Mouse (Mus musculus): ENCODE measurements around the gene Fryl. TPM values are rescaled to one million over a fixed set of nuclear protein-coding genes. Genes with fewer than 3 reads are reported as not detected.

The Fryl gene
- polyA plus RNA-seq, 1 experiment: 72.1 TPM

DNA sequence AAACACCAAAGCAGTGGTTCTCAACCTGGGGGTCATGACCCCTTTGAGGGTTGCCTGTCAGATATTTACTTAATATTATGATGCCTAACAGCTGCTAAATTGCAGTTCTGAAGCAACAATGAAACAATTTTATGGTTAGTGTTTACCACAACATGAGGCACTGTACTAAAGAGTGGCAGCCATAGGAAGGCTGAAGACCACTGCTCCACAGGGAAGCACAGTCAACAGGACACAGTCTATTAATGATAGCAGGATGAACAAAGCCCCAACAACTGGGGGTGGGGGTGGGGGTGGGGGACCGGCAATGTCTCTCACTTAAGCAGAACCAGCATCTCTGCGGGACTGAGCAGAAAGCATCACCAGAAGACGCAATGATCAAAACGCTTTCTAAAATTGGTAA is 80.1 kb downstream of the Fryl start:
- H3K4me3 ChIP-seq (replicated peaks; ENCODE audit: extremely low read depth, low read depth, low read length): no peak overlapping the region
- TF ChIP-seq CTCF (IDR thresholded peaks at IDR 0.05; ENCODE audit: insufficient read depth, low read length) (no peak), POLR2A (IDR thresholded peaks at IDR 0.05; ENCODE audit: borderline replicate concordance, extremely low read depth, low read depth, low read length) (no peak)
- 88% methylated on average over 4 of the region's 4 CpGs for WGBS
- H3K4me1 ChIP-seq (ENCODE audit: control insufficient read depth, insufficient read depth, low read length): no peaks in the 10 kb centered on the region; the same call in 1 of the 2 replicates
- DNase-seq: no peak

- no peak for DNase-seq
- H3K4me3 ChIP-seq (replicated peaks; ENCODE audit: extremely low read depth, low read depth, low read length): no peak overlapping the region
- WGBS: 73% methylated on average over 12 of the region's 12 CpGs
- H3K4me1 ChIP-seq (ENCODE audit: control insufficient read depth, insufficient read depth, low read length): no peaks in the 10 kb centered on the region; the same call in 1 of the 2 replicates
- TF ChIP-seq POLR2A (IDR thresholded peaks at IDR 0.05; ENCODE audit: borderline replicate concordance, extremely low read depth, low read depth, low read length) (no peak), CTCF (IDR thresholded peaks at IDR 0.05; ENCODE audit: insufficient read depth, low read length) (no peak)
Measured at GRCm38 (mm10) chr5:73175377-73176147, 80.9 kb downstream of the Fryl start.

DNA sequence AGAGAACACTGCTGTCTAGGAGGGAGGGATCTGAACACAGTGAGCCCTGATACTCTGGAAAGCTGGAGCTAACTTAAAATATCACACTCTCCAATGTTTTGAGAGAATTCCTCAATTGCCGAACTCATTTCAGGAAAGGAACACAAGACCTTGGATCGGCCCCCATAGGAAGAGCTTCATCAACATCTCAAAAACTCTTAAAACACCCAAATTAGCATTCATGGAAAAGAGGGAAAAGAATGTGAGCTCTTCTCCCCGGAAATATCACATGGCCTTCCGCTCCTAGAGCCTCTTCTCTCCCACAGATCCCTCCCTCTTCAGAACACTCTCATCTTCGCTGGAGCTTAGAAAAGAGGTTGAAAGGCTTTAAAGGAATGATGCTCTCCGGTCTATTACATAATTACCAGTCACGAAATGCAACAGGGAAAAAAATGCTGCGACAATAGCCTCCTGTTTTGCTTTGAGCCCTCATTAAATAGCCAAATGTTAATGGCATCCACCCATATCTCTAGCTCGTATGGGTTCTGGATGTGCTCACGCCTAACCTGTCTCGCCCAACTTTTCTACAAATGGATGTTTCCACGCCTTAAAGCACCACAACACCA is 84.4 kb downstream of the Fryl start:
- Histone ChIP-seq H3K4me1 (ENCODE audit: control insufficient read depth, insufficient read depth, low read length) (peaks cover 9% of the 10 kb centered on the region), H3K4me3 (replicated peaks; ENCODE audit: extremely low read depth, low read depth, low read length) (no peak overlapping the region)
- TF ChIP-seq CTCF (IDR thresholded peaks at IDR 0.05; ENCODE audit: insufficient read depth, low read length) (no peak), POLR2A (IDR thresholded peaks at IDR 0.05; ENCODE audit: borderline replicate concordance, extremely low read depth, low read depth, low read length) (no peak)
- 78% methylated on average over 12 of the region's 12 CpGs for WGBS
- no peak for DNase-seq

DNA sequence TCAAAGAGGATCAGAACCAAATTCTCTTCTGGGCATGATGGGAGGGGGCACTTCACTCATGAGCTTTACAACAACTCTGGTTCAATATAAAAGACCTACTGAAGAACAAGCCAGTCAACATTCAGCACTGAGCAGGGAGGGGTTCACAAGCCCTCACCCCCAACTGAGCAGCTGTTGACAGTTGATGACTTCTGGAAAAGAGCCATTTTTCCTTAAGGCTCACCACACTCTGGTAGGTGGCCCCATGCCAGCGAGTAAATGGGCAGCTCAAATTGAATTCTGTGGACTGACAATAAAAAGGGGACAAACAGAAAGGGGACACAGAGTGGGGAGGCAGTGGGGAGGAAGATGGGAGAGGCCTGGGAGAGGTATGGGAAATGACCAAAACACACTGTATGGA is 85.2 kb downstream of the Fryl start:
- no peak overlapping the region for H3K4me3 ChIP-seq (replicated peaks; ENCODE audit: extremely low read depth, low read depth, low read length)
- peaks cover 9% of the 10 kb centered on the region for H3K4me1 ChIP-seq (ENCODE audit: control insufficient read depth, insufficient read depth, low read length)
- DNase-seq: no peak
- 48% methylated on average over 1 of the region's 1 CpGs for WGBS
- TF ChIP-seq POLR2A (IDR thresholded peaks at IDR 0.05; ENCODE audit: borderline replicate concordance, extremely low read depth, low read depth, low read length) (no peak), CTCF (IDR thresholded peaks at IDR 0.05; ENCODE audit: insufficient read depth, low read length) (no peak)

DNA sequence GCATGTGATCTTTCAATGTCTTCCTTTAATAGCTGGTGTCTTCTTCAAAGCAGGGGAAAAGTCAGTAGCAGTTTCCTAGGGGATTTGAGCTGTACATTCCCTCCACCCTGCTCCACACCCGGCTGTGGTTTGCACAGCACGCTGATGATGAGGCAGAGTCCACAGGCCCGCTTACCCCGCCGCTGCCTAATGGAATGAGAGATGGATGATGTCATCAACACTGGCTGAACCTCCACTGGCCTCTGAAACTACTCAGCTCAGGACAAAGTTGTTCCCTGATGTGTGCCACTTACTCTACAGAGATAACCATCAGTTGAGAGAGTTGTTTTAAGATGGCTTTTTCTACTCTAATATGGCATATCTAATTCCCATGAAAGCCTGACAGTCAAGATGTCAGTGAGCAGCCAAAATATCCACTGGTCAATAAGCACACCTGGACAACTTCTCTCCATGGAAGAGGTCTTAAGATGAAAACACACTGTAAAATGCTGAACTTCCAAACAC is 87.6 kb downstream of the Fryl start:
- TF ChIP-seq POLR2A (IDR thresholded peaks at IDR 0.05; ENCODE audit: borderline replicate concordance, extremely low read depth, low read depth, low read length): no peak
- TF ChIP-seq CTCF (IDR thresholded peaks at IDR 0.05; ENCODE audit: insufficient read depth, low read length): no peak
- DNase-seq: no peak
- WGBS: 27% methylated on average over 5 of the region's 5 CpGs
- no peak overlapping the region for H3K4me3 ChIP-seq (replicated peaks; ENCODE audit: extremely low read depth, low read depth, low read length)
- H3K4me1 ChIP-seq (ENCODE audit: control insufficient read depth, insufficient read depth, low read length): peaks cover 11% of the 10 kb centered on the region

DNA sequence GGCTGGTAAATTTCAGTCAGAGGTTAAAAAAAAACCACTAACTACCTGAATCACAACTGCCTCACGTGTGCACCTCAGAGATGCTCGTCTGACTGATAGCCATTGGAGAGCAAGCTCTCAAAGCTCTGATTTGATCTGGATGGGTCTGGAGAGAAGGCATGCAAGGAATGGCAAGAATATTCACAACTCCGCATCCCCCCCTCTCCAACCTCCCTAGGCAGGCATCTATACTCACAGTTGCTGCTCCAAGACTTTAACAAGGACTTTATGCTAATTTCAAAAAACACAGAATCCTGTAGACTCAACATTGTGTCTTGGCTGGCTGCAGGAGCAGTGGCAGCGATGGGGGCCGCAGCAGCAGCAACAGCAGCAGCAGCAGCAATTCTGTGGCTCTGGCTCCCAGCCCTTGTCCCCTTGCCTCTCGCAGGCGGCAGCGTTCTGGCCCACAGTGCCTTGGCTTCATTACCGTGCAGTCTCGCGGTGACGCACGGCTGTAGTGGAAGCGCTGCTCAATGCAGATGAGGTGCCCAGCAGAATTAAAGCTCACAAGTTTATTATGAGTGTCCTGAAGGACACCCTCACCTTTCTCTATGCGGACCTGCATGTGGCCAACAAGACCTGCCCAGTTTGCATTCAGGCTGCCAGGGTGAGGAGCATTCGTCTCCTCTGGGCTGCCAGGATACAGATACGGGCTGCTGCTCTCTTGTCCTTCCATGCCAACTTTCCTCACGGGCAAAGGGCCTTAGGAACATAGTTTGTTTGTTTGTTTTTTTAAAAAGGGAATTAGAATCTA is 88.2 kb downstream of the Fryl start:
- no peak overlapping the region for H3K4me3 ChIP-seq (replicated peaks; ENCODE audit: extremely low read depth, low read depth, low read length)
- no peak for DNase-seq
- WGBS: 71% methylated on average over 18 of the region's 18 CpGs
- no peak for TF ChIP-seq POLR2A (IDR thresholded peaks at IDR 0.05; ENCODE audit: borderline replicate concordance, extremely low read depth, low read depth, low read length)
- no peak for TF ChIP-seq CTCF (IDR thresholded peaks at IDR 0.05; ENCODE audit: insufficient read depth, low read length)
- peaks cover 11% of the 10 kb centered on the region for H3K4me1 ChIP-seq (ENCODE audit: control insufficient read depth, insufficient read depth, low read length)

DNA sequence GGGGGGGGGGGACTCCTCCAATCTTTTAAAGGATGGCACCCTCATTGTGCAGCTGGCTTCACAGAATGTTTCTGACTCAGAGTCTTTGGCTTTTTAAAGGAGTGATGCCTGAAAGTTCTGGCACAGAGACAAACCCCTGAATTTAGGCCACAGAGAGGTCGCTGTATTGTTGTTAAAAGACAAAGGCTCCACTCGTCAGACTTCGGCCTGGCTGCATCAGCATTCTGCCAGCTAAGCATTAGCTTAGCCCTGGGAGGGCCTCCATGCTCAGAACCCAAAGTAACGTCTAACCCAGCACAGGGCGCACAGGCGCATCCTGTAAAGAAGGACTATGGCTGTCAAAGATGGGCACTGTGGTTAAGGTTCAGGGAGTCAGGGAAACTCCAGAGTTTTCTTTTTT is 92.4 kb downstream of the Fryl start:
- Histone ChIP-seq H3K4me1 (ENCODE audit: control insufficient read depth, insufficient read depth, low read length) (peaks cover 12% of the 10 kb centered on the region), H3K4me3 (replicated peaks; ENCODE audit: extremely low read depth, low read depth, low read length) (no peak overlapping the region)
- 55% methylated on average over 6 of the region's 6 CpGs for WGBS
- DNase-seq: no peak
- no peak for TF ChIP-seq CTCF (IDR thresholded peaks at IDR 0.05; ENCODE audit: insufficient read depth, low read length)
- no peak for TF ChIP-seq POLR2A (IDR thresholded peaks at IDR 0.05; ENCODE audit: borderline replicate concordance, extremely low read depth, low read depth, low read length)

DNA sequence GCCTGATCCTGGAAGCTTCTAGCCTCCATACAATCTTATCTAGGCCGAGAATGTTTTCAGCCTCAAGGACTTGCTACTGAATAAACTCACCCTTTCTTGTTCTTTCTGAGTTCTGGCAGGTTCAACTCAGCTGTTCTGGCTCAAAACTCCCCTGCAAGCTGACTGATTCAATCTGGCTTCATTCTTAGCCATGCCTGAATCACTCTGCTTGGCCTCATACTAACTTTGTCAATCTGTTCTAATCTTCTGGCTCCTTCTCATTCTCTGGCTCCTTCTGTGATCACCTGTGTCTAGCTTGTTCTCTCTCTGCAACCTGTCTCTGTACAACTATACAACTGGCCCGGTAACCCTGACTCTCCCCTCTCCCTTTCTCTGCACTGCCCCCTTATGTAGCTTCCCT is 93.9 kb downstream of the Fryl start:
- H3K4me1 ChIP-seq (ENCODE audit: control insufficient read depth, insufficient read depth, low read length): peaks cover 4% of the 10 kb centered on the region; the same call in 1 of the 2 replicates
- H3K4me3 ChIP-seq (replicated peaks; ENCODE audit: extremely low read depth, low read depth, low read length): no peak overlapping the region
- WGBS: 37% methylated on average over 2 of the region's 2 CpGs
- no peak for TF ChIP-seq POLR2A (IDR thresholded peaks at IDR 0.05; ENCODE audit: borderline replicate concordance, extremely low read depth, low read depth, low read length)
- TF ChIP-seq CTCF (IDR thresholded peaks at IDR 0.05; ENCODE audit: insufficient read depth, low read length): no peak
- DNase-seq: no peak

DNA sequence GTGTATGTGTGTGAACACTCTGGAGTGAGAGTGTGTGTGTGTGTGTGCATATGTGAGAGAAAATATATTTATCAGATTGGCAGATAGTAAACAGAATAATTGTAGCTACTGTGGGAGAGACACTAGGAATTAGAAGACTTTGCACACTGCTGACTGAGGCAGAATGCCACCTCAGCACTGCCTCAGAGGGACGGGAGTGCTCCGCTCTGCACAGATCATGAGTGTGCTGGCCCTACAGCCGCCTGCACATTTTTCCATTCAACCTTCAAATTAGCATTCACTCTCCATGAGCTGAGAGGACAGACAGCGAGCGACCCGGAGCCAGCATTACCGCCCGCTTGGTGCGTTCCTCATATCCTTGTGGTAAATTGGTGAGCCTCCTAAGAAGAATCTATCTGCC is 96.0 kb downstream of the Fryl start:
- H3K4me1 ChIP-seq (ENCODE audit: control insufficient read depth, insufficient read depth, low read length): peaks cover 6% of the 10 kb centered on the region; the same call in 1 of the 2 replicates
- no peak overlapping the region for H3K4me3 ChIP-seq (replicated peaks; ENCODE audit: extremely low read depth, low read depth, low read length)
- TF ChIP-seq CTCF (IDR thresholded peaks at IDR 0.05; ENCODE audit: insufficient read depth, low read length): no peak
- no peak for TF ChIP-seq POLR2A (IDR thresholded peaks at IDR 0.05; ENCODE audit: borderline replicate concordance, extremely low read depth, low read depth, low read length)
- DNase-seq: no peak
- WGBS: 98% methylated on average over 9 of the region's 9 CpGs
